Mouse (Mus musculus): ENCODE data around the gene Usp43. TPM values are rescaled to one million over a fixed set of nuclear protein-coding genes. Genes with fewer than 3 reads are reported as not detected.

Usp43 gene
- total and polyA plus RNA-seq, 3 experiments = not detected

- H3K9me3 ChIP-seq (replicated peaks; ENCODE audit: insufficient read depth, low read length) = no peaks in the 10 kb centered on the region
- no peaks in the 10 kb centered on the region for H3K36me3 ChIP-seq (ENCODE audit: control insufficient read depth in 1 of 2, insufficient read depth in 2 of 2, low read length in 2 of 2)
- no peak for TF ChIP-seq MYB (IDR thresholded peaks at IDR 0.05; ENCODE audit: low read depth, low read length)
- no peak for TF ChIP-seq RAD21 (IDR thresholded peaks at IDR 0.05; ENCODE audit: low read depth, low read length)
- no peak for TF ChIP-seq KAT2A (conservative IDR thresholded peaks at IDR 0.05; ENCODE audit: low read depth, low read length)
- TF ChIP-seq SMC3 (IDR thresholded peaks at IDR 0.05; ENCODE audit: low read depth, low read length) = no peak
- no peak for TF ChIP-seq NELFE (IDR thresholded peaks at IDR 0.05; ENCODE audit: low read depth, low read length)
- H3K9ac ChIP-seq (ENCODE audit: control insufficient read depth, low read depth, low read length, poor library complexity, severe bottlenecking) = no peak overlapping the region
- H3K79me2 ChIP-seq (ENCODE audit: control insufficient read depth, insufficient read depth, low read length, poor library complexity) = no peaks in the 10 kb centered on the region
- no peaks in the 10 kb centered on the region for H3K27me3 ChIP-seq (ENCODE audit: control insufficient read depth in 1 of 2, insufficient read depth in 2 of 2, low read length in 2 of 2)
- no peak for DNase-seq (ENCODE audit: low read depth, low spot score)
- H3K27ac ChIP-seq (ENCODE audit: control insufficient read depth, low read depth, low read length) = no peak overlapping the region
- no peaks in the 10 kb centered on the region for H3K4me1 ChIP-seq (ENCODE audit: control insufficient read depth in 1 of 2, insufficient read depth in 2 of 2, low read length in 2 of 2)
- H3K4me3 ChIP-seq (ENCODE audit: control insufficient read depth in 1 of 2, insufficient read depth in 1 of 2, low read depth in 2 of 2, low read length in 2 of 2) = no peak overlapping the region
Observed at GRCm38 (mm10) chr11:67921091-67921826, 694 bp downstream of the Usp43 start.

- H3K9ac ChIP-seq (ENCODE audit: control insufficient read depth, low read depth, low read length, poor library complexity, severe bottlenecking) = no peak overlapping the region
- H3K36me3 ChIP-seq (ENCODE audit: control insufficient read depth in 1 of 2, insufficient read depth in 2 of 2, low read length in 2 of 2) = no peaks in the 10 kb centered on the region
- TF ChIP-seq CHD1 (IDR thresholded peaks at IDR 0.05; ENCODE audit: low read depth, low read length) (no peak), ZMIZ1 (IDR thresholded peaks at IDR 0.05; ENCODE audit: low read depth, low read length) (no peak), MYC (IDR thresholded peaks at IDR 0.05; ENCODE audit: low read depth, low read length) (no peak), MAFK (IDR thresholded peaks at IDR 0.05; ENCODE audit: borderline replicate concordance, low read depth, low read length) (no peak), MYB (IDR thresholded peaks at IDR 0.05; ENCODE audit: low read depth, low read length) (no peak), POLR2AphosphoS5 (IDR thresholded peaks at IDR 0.05; ENCODE audit: borderline replicate concordance, low read depth, low read length) (no peak), ZC3H11A (IDR thresholded peaks at IDR 0.05; ENCODE audit: low read depth, low read length) (no peak), UBTF (IDR thresholded peaks at IDR 0.05; ENCODE audit: borderline replicate concordance, insufficient read depth, low read depth, low read length) (no peak), SMC3 (IDR thresholded peaks at IDR 0.05; ENCODE audit: low read depth, low read length) (no peak), TBP (IDR thresholded peaks at IDR 0.05; ENCODE audit: low read depth, low read length) (no peak), HCFC1 (IDR thresholded peaks at IDR 0.05; ENCODE audit: low read depth, low read length) (no peak), EP300 (IDR thresholded peaks at IDR 0.05; ENCODE audit: low read depth in 1 of 2, low read length in 2 of 2) (no peak), GABPA (IDR thresholded peaks at IDR 0.05; ENCODE audit: low read depth, low read length) (no peak), USF1 (IDR thresholded peaks at IDR 0.05; ENCODE audit: low read depth, low read length) (no peak), MAX (IDR thresholded peaks at IDR 0.05; ENCODE audit: low read length) (no peak)
- no peaks in the 10 kb centered on the region for H3K4me1 ChIP-seq (ENCODE audit: control insufficient read depth in 1 of 2, insufficient read depth in 2 of 2, low read length in 2 of 2)
- no peak overlapping the region for H3K4me3 ChIP-seq (ENCODE audit: control insufficient read depth in 1 of 2, insufficient read depth in 1 of 2, low read depth in 2 of 2, low read length in 2 of 2)
- no peaks in the 10 kb centered on the region for H3K79me2 ChIP-seq (ENCODE audit: control insufficient read depth, insufficient read depth, low read length, poor library complexity)
- H3K27me3 ChIP-seq (ENCODE audit: control insufficient read depth in 1 of 2, insufficient read depth in 2 of 2, low read length in 2 of 2) = no peaks in the 10 kb centered on the region
- no peaks in the 10 kb centered on the region for H3K9me3 ChIP-seq (replicated peaks; ENCODE audit: insufficient read depth, low read length)
- DNase-seq (ENCODE audit: low read depth, low spot score) = no peak
- no peak overlapping the region for H3K27ac ChIP-seq (ENCODE audit: control insufficient read depth, low read depth, low read length)
Observed at GRCm38 (mm10) chr11:67920226-67920960, 1.6 kb downstream of the Usp43 start.

Measured in MEL (cell line).